Mouse (Mus musculus): ENCODE measurements around the gene Nkain2.

Nkain2 gene

GRCm38 (mm10) chr10:32576559-32577275 is 313.5 kb downstream of the Nkain2 start:
- DNase-seq (ENCODE audit: low read depth) = no peak

DNA sequence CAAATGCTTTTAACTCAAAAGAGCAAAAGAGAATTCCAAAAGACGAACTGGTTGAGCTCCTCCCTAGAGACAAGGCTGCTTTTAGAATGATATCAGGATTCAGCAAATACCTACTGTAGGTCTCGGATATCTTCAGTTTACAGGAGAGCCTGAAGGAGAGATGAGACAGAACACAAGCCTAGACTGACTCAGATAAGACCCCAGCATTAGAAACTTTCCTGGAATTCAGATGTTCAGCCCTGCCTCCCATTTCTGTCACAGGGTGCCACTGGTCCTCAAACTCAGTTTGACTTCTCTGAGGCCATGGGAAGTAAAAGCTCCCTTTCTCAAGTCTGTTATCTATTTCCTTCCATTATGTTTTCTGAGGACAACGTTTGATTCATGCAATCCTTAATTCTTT is 332.6 kb downstream of the Nkain2 start:
- no peak for DNase-seq (ENCODE audit: low read depth)

GRCm38 (mm10) chr10:32536057-32536456 is 354.2 kb downstream of the Nkain2 start:
- DNase-seq (ENCODE audit: low read depth) = no peak

DNA sequence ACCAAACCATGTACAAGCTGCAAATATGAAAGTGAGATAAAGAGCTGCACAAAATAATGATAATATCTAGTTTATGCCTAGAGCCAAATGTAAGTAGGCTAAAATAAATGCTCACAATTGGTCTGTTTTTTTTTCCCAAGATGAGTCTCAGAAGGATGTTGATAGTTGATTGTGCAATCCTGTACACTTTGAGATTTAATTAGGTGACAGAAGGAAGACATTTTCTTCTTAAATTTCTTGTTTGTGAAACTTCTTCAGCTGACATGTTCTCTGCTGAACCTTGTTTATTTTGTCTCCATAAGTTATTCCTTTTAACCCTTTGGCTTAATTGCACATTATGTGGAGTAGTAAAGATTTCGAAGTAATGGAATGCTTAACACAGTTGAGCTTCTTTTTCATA is 379.4 kb downstream of the Nkain2 start:
- DNase-seq (ENCODE audit: low read depth) = no peak

DNA sequence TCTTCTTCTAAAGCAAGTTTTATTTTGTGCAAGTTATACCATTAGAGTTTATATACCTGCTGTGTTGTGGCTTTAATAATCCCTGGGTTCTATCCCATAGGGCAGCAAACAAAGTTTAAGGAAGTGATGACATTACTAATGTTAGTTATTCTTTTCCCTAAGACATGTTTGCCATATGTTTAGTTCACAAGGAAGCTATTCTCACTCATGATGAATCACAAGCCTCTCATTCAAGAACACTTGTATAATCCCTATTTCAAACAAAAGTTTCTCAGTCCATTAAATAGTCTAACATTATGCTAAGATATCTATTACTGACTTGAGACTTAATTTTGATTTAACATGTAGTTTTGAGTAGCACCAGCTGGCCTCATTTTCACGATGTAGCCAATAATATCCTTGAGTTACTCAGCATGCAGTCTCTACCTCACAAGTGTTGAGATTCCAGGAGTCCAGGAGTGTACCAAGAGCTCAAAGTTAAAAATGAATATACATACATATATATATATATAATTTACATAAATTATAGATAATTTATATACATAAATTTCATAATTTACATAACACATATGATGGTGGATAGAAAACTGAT is 395.6 kb downstream of the Nkain2 start:
- no peak for DNase-seq (ENCODE audit: low read depth)

DNA sequence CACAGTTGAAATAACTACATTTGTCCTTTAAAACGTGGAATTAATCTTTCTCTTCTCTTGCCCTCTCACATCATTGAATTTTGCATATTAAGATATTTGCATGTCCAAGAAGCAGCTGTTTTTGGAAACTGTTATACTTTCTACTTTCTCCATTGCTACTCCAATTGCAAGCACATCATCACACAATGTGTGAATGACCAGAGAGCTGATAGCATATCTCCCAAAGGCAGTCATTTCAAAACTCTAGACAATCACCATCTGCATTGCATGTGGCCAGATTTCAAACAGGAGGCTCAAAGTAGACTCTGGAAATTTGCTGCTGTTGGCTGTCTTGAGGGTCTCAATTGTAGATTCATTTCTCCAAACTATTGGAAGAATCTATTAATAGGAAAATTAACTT is 396.7 kb downstream of the Nkain2 start:
- no peak for DNase-seq (ENCODE audit: low read depth)

- no peak for DNase-seq (ENCODE audit: low read depth)
These were observed 427.5 kb downstream of the Nkain2 start for GRCm38 (mm10) chr10:32462726-32463125.

DNA sequence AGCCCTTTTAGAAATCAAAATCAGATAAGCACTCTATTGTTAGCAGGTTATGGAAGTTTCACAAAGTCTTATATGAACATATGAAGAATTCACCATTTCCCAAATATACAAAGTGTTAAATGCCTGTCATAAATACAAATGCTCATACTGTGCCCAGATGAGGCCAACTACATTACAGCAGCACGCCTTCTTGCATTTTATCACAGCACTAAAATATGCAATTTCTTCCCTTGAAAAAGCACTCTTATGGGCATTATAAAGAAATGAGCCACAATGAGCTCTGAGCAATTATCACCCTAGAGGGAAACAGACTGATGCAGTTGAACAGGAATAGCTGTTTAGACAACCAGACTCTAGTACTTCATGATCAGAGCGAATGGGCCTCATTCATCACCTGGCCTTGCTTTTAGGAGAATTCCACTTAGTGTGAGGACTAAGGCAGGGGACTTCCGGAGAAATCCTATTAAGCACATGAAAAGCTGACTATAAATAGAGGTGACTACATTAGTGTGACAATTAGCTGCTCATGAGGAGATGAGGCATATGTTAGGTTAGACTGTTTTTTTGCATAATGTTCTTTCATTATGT is 450.2 kb downstream of the Nkain2 start:
- DNase-seq (ENCODE audit: low read depth) = no peak

DNA sequence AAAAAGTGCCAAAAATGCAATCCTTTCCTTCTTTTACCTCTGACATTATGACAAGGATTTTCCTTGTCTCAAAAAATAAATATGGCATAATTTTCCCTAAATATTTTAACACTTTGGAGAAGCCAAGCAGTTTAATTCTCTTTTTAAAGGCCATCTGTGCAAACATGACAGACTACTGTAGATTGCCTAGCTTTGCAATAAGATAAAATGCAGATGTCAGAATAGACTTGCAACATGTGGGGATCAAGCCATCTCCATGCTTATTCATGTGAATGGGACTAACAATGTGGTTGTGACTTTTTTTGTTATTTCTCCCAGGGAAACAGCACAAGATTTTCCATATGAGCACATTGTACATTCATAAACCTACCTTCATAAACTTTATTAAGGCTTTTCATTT is 476.0 kb downstream of the Nkain2 start:
- no peak for DNase-seq (ENCODE audit: low read depth)

GRCm38 (mm10) chr10:32411331-32411730 is 478.9 kb downstream of the Nkain2 start:
- DNase-seq (ENCODE audit: low read depth) = no peak

DNA sequence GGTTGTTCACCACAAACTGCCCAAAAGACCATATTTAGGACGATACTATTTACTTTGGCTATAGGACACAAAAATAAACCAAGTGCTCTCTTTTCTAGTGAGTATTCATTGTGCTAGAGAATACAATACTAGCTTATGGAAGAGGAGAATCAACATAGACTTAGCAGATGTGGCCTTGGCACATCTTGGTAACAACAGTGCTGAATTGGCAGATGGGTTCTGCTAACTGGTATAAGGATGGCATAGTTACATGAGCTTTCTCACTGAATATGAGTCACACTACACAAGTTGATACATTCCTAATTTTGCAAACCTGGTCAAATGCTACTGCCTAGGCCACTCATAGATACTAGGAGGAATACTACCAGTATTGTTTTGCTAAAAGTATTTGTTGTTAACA is 489.3 kb downstream of the Nkain2 start:
- DNase-seq (ENCODE audit: low read depth) = no peak

DNA sequence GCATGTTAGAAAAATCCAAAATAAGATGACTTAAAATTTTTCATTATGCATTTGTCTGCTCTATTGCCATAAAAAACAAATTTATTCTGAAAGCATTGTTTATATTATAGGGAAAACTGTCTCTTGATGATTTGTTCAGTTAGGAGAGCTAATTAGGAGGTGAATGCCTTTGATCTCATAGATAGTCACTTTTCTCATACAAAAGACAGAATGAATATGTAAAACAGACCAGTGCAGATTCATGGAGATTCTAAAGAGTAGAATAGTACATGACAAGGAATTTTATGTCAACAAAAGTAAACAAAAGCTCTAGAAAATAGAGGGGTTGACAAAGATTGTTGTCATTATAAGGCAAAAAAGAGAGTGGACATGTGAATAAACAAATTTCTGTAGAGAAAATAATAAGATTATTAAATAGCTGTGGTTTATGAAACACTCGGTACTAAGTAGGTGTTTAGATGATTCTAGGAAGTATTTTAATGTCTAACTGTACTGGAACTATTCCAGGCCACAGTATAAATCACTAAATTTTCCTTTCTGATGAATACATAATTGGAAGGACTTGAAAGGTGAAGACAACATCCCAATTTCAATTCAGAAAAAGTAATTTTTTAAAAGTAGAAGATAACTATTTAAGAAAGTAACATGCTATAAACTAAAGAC is 496.3 kb downstream of the Nkain2 start:
- no peak for DNase-seq (ENCODE audit: low read depth)

GRCm38 (mm10) chr10:32393326-32393725 is 496.9 kb downstream of the Nkain2 start:
- DNase-seq (ENCODE audit: low read depth) = peak; percentile 75

DNA sequence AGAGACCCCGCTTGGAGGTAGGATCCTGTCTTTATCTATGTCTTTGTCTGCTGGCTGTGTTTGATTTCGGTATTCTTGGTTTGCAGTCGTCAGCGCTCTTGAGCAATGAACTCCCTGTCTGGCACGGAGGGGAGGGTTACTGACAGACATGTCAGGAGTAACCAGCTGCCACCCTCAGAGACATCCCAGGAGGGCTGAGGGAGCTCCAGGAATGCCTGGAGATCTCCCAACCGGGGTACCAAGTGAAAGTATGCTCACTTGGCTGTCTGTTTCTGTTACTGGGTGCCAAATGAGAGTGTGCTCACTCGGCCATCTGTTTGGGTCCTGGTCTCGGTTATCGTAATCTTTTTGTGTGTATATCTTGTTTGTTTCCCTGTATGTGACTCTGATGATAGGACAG is 577.5 kb downstream of the Nkain2 start:
- no peak for DNase-seq (ENCODE audit: low read depth)

- DNase-seq (ENCODE audit: low read depth) = no peak
These were observed 589.2 kb downstream of the Nkain2 start for GRCm38 (mm10) chr10:32301024-32301597.

- DNase-seq (ENCODE audit: low read depth) = no peak
These were observed 599.8 kb downstream of the Nkain2 start for GRCm38 (mm10) chr10:32290487-32290886.

- DNase-seq (ENCODE audit: low read depth) = no peak
These were observed 606.6 kb downstream of the Nkain2 start for GRCm38 (mm10) chr10:32283690-32284089.

DNA sequence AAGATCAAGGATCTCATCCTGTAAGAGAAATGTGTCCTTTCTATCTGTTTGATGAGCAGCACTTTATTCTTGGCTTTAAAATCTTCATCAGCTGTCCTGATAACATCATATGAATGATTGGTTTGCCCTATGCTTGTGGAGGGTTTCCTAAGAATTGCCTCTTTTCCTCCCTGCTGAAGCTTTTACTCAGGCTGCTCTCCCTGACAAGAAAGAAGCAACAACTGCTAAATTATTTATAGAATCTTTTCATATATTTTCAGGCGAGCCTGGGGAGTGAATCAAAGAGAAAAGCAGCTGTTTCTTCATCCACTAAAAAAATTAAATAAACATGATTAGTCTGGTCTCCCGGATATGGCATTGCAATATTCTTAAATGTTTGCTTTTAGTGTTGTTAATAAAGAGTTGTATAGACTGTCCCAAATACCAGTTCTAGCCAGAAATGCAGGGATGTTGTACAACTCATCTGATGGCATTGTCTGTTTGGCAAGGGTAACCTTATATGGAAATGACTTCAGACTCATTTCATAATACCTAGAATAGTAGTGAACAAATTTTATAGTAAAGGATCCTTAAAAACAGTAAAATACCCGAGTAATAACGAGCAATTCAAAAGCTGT is 646.9 kb downstream of the Nkain2 start:
- DNase-seq (ENCODE audit: low read depth) = no peak

DNA sequence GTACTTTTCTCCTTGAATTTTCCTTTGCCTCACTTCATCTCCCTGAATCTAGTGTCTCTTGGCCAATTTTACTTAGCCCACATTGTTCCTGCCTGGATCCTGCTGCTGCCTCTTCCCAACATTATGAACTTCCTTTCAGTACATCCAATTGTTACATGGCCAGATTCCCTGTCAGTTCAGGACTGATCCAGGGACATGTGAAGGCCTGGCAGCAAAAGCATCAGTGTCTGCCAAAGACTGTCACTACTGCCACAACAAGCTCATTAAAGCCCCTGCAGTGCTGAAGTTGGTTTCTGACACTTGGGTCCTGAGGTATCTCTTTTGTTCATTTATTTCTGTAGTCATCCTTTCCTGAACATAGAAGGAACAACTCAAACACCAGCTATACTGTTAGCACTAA is 649.1 kb downstream of the Nkain2 start:
- DNase-seq (ENCODE audit: low read depth) = no peak

- DNase-seq (ENCODE audit: low read depth) = no peak
These were observed 707.3 kb downstream of the Nkain2 start for GRCm38 (mm10) chr10:32182951-32183350.

- no peak for DNase-seq (ENCODE audit: low read depth)
These were observed 798.9 kb downstream of the Nkain2 start for GRCm38 (mm10) chr10:32091354-32091753.

- no peak for DNase-seq (ENCODE audit: low read depth)
These were observed 829.9 kb downstream of the Nkain2 start for GRCm38 (mm10) chr10:32060396-32060795.
